Mouse (Mus musculus) liver, adult 2 months (tissue): ENCODE measurements around the gene Rab7b.

ENCODE experiments used
- CTCF ChIP-seq: fragments of 200-500 bp; IDR thresholded peaks from 2 replicates; pipeline ENCODE4 v1.5.1; 2011; ENCODE audit warnings: low read depth, low read length, control low read depth
- POLR2A ChIP-seq: fragments of 200-500 bp; IDR thresholded peaks from 2 replicates; pipeline ENCODE4 v1.6.1; 2011; ENCODE audit warnings: low read length, control low read depth; ENCODE audit not compliant: insufficient read depth; ENCODE audit errors: extremely low read depth

GRCm38 (mm10) chr1:131712386-131712785 lies 23.9 kb downstream of the Rab7b start:
- TF ChIP-seq CTCF (peak; percentile 48), POLR2A (no peak)
